Mouse (Mus musculus): ENCODE measurements around the gene Cmtm7.

GRCm38 (mm10) chr9:114758272-114758671 lies 23.4 kb downstream of the Cmtm7 start:
- TF ChIP-seq CTCF (IDR thresholded peaks at IDR 0.05; ENCODE audit: low read depth) (no peak), EP300 (IDR thresholded peaks at IDR 0.05; ENCODE audit: low read depth) (no peak)

Data from liver, embryonic 14.5 days (tissue).